Mouse (Mus musculus) MN1 (cell line): ENCODE measurements around the gene Fbxl2.
"Not testable (repeated sequence)": the region's sequence is repeated elsewhere in the genome, so short reads cannot be mapped to it uniquely, and the experiment has no call there.

ENCODE experiments used
- DNase-seq: peaks from one replicate; pipeline ENCODE4 v3.0.0-alpha.2; 2016; ENCODE audit warnings: low spot score

Gene Fbxl2

DNA sequence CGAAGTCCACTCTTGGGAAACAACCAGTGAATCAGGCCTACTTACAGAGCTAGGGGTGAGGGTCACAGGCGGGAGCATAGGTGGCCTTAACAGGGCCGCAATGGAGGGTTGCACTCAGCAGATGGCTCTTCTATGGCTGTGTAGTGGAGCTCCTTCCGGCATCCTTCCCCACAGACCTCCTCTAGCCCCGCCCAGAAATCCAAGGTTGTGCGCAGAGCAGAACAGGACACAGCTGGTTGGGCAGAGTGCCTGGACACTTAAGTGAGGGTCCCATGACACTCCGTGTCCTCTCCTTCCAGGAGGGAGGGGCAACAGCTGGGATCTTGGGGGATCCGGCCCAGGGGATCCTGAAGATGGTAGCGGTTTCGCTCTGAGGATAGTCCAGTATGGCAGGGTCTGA is at the start of gene Fbxl2:
Gene Fbxl2, minus strand, starts transcription at position 164 of the 400 bp plus-strand sequence.
- DNase-seq = peak; percentile 35

DNA sequence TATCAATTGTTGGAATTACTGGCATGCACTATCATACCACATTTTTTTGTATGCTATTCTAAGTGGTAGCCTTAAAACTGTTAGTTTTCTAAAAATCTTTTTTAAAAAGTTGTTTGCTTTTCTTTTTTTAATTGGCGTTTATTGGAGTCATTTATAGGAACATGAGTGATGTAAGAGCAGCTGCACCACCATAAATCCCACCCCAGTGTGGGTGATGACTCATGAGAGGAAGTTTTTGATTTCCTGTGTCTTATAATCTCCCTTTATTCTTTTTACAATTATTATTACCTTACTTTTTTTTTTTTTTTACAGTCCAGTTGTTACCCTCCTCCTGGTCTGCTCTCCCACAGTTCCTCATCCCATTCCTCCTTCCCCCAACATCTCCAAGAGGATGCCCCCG is 48.9 kb upstream of the Fbxl2 start:
- DNase-seq = no peak

DNA sequence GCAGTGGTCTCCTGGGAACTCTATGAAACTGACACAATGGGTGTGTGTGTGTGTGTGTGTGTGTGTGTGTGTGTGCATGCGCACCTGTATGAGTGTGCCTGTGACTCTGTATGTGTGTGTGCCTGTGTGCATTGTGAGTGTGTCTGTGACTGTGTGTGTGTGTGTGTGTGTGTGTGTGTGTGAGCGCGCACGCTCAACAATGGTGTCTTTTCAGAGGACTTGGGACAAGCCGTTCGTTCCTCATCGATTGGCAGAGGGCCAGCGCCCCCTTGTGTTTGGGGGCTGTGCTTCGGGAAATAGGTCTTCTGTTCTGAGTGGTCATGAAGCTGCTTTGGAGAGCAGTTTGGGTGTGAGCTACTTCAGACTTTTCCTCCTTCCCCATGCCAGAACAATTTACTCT is 46.2 kb upstream of the Fbxl2 start:
- not testable (repeated sequence) for DNase-seq

GRCm38 (mm10) chr9:114088885-114089284 is 42.9 kb upstream of the Fbxl2 start:
- not testable (repeated sequence) for DNase-seq

GRCm38 (mm10) chr9:114087106-114087815 is 41.3 kb upstream of the Fbxl2 start:
- DNase-seq = no peak

DNA sequence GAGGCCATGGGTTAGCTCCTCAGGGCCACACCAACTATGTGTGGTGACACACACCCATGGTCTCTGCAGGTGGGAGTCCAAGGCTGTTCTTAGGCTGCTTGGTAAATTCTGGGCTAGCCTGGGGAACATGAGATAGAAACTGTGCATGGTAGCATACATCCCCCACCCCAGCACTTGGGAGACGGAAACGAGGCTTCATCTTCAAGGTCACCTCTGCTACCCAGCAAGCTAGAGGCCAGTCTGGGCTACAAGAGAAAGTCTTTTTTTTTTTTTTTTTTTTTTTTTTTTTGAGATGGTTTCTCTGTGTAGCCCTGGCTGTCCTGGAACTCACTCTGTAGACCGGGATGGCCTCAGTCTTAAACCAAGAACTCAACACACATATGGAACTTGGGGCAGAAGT is 40.4 kb upstream of the Fbxl2 start:
- DNase-seq = no peak

DNA sequence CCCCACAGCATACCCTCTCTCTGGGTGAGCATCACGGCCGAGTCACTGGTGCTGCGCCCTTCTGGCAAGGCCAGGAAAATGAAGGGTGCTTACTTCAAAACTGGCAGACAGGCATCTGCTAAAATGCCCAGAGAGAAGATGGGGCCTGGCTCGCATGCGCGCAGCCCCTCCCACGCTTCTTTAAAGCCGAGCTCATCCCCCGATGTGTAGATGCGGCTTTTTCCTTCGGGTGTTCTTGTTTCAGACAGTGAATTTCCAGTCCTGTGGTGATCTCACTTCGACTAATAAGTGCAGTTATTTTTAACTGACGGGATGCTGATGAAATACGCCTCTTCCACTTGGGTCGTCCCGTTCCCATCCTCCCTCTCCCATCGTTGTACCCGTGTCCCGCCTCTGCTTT is 27.7 kb upstream of the Fbxl2 start:
- no peak for DNase-seq

GRCm38 (mm10) chr9:114069372-114069771 is 23.4 kb upstream of the Fbxl2 start:
- no peak for DNase-seq

GRCm38 (mm10) chr9:114068494-114069053 is 22.6 kb upstream of the Fbxl2 start:
- no peak for DNase-seq

DNA sequence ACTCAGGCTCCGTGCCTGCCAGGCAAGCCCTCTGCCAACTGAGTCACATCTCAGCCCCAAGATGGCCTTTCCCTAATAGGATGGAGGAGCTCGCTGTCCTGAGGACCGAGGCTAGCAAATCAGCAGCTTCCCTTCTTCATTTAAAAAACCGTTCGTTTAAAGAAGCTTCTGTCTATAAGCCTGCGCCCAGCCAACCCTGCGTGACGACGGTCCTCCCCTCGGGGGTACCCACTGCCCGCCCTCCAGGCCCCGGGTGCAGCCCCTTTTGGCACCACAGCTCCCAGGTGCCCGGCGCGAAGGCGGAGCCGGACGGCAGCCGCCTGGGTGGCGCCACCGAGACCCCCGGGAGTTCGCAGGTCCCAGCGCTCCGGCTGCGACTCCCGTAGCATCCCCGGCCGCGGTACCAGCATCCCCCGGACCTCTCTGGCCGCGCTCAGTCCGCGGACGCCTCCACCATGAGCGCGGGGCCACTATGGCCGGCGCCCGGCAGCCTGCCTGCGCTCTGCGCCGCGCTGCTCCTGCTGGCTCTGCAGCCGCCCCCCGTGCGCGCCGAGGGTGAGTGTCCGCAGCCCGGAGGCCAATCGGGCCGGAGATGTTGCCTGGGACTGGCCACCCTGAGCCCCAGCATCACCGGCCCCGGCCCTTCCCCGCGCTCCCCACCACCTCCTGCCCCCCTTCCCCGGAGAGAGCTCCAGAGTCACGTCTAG is 11.3 kb upstream of the Fbxl2 start, which contains the start of gene Susd5:
Gene Susd5, plus strand, starts transcription at position 51 of the 707 bp plus-strand sequence.
- no peak for DNase-seq

GRCm38 (mm10) chr9:114052866-114053265 is 6.9 kb upstream of the Fbxl2 start:
- no peak for DNase-seq

DNA sequence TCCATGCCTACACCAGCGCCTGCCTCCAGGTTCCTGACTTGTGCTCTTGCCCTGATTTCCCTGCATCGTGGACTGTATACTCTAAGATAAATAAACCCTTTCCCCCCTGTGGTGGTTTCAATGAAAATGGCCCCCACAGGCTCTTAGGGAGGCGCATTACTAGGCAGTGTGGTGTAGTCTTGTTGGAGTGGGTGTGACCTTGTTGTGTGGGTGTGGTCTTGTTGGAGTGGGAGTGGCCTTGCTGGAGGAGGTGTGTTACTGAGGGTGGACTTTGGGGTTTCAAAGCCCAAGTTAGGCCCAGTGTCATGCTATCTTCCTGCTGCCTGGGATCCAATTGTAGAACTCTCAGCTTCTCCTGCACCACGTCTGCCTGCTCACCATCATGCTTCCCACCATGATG is 6.0 kb upstream of the Fbxl2 start:
- no peak for DNase-seq

DNA sequence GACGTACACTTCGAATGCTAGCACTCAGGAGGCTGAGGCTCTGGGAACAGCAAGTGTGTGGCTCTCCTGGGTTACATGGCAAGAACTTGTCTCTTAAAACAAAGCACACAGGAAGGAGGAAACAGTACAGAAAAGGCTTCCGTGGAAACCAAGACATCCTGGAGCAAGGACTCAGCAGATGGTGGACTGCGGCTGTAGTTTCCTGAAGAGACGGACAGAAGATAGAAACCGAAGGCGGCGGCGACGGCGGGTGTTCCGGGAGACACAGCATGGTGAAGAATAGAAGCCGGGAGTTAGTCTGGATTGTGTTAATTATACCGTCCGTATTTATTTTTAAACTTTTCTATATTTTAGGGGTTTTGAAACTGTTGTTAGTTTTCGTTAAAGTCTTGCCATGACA is 4.8 kb upstream of the Fbxl2 start:
- no peak for DNase-seq

DNA sequence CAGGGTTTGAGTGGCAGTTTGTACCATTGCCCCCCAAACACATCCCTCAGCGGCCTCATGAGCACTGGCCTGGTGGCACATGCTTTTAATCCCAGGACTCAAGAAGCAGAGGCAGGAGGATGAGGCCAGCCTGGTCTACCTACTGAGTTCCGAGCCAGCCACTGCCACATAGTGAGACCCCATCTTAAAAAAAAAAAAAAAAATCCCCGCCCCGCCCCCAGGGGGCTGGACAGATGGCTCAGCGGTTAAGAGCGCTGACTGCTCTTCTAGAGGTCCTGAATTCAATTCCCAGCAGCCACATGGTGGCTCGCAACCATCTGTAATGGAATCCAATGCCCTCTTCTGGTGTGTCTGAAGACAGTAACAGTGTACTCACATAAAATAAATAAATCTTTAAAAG is 4.1 kb upstream of the Fbxl2 start:
- no peak for DNase-seq

GRCm38 (mm10) chr9:114046676-114047075 is 685 bp upstream of the Fbxl2 start:
- no peak for DNase-seq

- no peak for DNase-seq
Measured at GRCm38 (mm10) chr9:114044446-114044845, 1.5 kb downstream of the Fbxl2 start.

DNA sequence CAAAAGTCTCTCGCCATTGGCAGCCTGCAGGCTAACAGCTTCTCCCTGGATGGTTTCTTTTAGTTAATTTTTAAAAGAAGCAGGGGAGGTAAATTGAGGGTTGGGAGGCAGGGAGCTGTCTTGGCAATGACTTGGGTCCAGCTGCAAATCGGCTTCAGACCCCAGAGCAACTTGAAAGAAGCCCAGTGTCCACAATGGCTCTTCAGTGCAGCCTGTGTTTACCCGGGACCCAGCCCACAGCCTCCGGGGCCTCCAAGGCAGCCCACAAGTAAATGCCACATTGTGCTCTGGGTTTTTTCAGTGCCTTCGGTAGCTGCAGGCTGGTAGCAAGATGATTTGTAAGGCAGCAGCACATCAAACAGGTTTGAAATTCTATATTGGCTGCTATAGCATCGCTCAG is 3.5 kb downstream of the Fbxl2 start:
- DNase-seq = no peak

DNA sequence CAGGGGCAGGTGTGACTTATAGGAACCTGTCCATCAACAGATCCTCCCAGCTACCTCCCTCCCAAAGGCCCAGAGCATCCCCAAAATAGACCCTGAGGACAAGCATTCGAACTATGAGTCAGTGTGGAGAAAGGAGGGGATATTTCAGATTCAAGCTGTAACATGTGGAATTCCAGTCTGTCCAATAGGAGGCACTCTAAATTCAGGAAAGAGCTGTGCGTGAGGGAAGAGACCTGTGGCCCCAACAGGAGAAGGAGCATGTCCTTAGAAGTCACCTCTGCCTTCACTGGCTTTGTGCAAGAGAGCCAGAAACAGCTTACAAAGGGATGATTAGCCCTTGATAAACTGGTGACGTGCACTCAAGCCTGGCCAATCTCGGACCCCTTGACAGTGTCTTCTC is 5.0 kb downstream of the Fbxl2 start:
- no peak for DNase-seq

GRCm38 (mm10) chr9:114026261-114026934 is 19.6 kb downstream of the Fbxl2 start:
- DNase-seq = peak; percentile 87

GRCm38 (mm10) chr9:114025846-114026245 is 20.1 kb downstream of the Fbxl2 start:
- peak; percentile 19 for DNase-seq

- DNase-seq = no peak
Measured at GRCm38 (mm10) chr9:114025182-114025581, 20.8 kb downstream of the Fbxl2 start.

DNA sequence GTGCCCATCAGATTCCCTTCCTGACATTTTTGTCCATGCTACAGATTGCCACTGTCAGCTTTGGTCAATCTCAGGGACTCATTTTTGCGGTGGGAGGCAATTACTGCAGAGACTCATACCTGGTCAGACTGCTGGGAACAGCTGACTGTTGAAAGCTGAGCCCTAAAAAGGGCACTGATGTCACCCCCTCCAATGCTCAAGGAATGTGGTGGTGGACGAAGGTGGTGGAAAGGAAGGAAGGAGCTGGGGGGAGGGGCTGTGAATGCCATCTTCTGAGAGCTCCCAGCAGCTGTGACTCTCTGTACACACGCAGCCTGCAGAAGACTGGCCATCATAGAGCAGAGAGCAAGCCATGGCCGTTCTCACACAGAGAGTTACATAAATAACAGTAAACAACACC is 23.9 kb downstream of the Fbxl2 start:
- no peak for DNase-seq
